Mouse (Mus musculus) hindbrain, embryonic 16.5 days (tissue): Measurements from ENCODE around the gene Ces3a. TPM values are rescaled to one million over a fixed set of nuclear protein-coding genes. Genes with fewer than 3 reads are reported as not detected.

Experiments
- ATAC-seq: fragments of 200-750 bp; cut with Nextera tagmentation; 2 replicates; pipeline ENCODE4 v1.8.0; 2017; ENCODE audit warnings: moderate TSS enrichment, moderate library complexity
- H3K27ac ChIP-seq: fragments of 300-500 bp; sonication (generic); 2 replicates; pipeline ENCODE4 v1.5.1; 2014; ENCODE audit warnings: low read depth, mild to moderate bottlenecking, control low read depth, low read length, moderate library complexity
- H3K27me3 ChIP-seq: fragments of 300-500 bp; sonication (generic); replicated peaks from 2 replicates; pipeline ENCODE4 v1.6.1; 2014; ENCODE audit warnings: low read length; ENCODE audit not compliant: control insufficient read depth, insufficient read depth
- H3K36me3 ChIP-seq: fragments of 300-500 bp; sonication (generic); 2 replicates; pipeline ENCODE4 v1.6.1; 2014; ENCODE audit warnings: mild to moderate bottlenecking, low read length, moderate library complexity, mixed read lengths; ENCODE audit not compliant: control insufficient read depth, insufficient read depth
- H3K4me1 ChIP-seq: fragments of 300-500 bp; sonication (generic); 2 replicates; pipeline ENCODE4 v1.6.1; 2014; ENCODE audit warnings: low read depth, low read length; ENCODE audit not compliant: control insufficient read depth, insufficient read depth
- H3K4me2 ChIP-seq: fragments of 300-500 bp; sonication (generic); 2 replicates; pipeline ENCODE4 v1.6.1; 2014; ENCODE audit warnings: mild to moderate bottlenecking, low read length, control low read depth, moderate library complexity
- H3K4me3 ChIP-seq: fragments of 300-500 bp; sonication (generic); 2 replicates; pipeline ENCODE4 v1.5.1; 2014; ENCODE audit warnings: mild to moderate bottlenecking, low read length, control low read depth, moderate library complexity
- H3K9ac ChIP-seq: fragments of 300-500 bp; sonication (generic); 2 replicates; pipeline ENCODE4 v1.6.1; 2014; ENCODE audit warnings: low read depth, mild to moderate bottlenecking, control low read depth, low read length, moderate library complexity
- H3K9me3 ChIP-seq: fragments of 300-500 bp; sonication (generic); 2 replicates; pipeline ENCODE4 v1.6.1; 2014; ENCODE audit warnings: mild to moderate bottlenecking, low read length, moderate library complexity; ENCODE audit not compliant: control insufficient read depth
- WGBS: fragments of 180-500 bp; shearing (Covaris S2); extraction: QIAGEN DNeasy Blood & Tissue Kit; methylation state at CpG from one replicate; pipeline ENCODE4 v1.1.7; 2014; 5-methylcytosine and 5-hydroxymethylcytosine counted together
- polyA plus RNA-seq: library from polyadenylated mRNA; unstranded; fragments of >200 nt; fragmentation: Nextera tagmentation; extraction: Ambion mirVana; gene quantifications from 2 replicates; pipeline ENCODE4 v1.2.1, GENCODE M21; 2015

The Ces3a gene
- not detected in 2 replicates for polyA plus RNA-seq

DNA sequence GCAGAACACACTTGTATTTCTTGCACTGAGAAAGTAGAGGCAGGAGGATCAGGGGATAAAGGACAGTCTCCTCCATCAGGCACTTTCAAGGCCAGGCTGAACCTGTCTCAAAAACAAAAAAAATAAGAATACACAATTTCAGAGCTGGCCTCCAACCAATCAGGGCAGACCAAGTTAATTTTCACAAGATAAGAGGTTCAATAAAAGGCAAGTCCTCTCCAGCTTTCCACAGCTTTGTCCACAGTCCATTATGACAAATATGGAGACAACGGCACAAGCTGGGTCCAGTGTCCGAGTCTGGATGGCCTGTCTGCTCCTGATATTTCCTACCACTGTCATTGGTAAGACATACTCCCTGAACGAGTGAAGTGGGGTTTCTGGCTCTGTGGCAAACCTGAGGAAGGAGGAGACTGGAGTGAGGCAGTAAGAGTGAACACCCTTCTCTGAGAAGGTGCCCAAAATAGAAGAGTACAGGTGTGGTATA, at the start of gene Ces3a:
Ces3a (plus strand) TSS at position 231 of the 484 bp plus-strand sequence.
- 86% methylated on average over 3 of the region's 3 CpGs for WGBS
- no peak within 1 kb of the TSS for H3K9ac ChIP-seq
- no peak within 1 kb of the TSS for H3K27ac ChIP-seq
- no peaks in the 10 kb centered on the region for H3K36me3 ChIP-seq
- no peaks in the 10 kb centered on the region for H3K4me1 ChIP-seq
- no peak within 1 kb of the TSS for H3K4me2 ChIP-seq
- no peaks in the 10 kb centered on the region for H3K9me3 ChIP-seq
- no peak for ATAC-seq
- no peaks in the 10 kb centered on the region for H3K27me3 ChIP-seq
- H3K4me3 ChIP-seq = no peak within 1 kb of the TSS

GRCm38 (mm10) chr8:104999183-104999582, 49.2 kb upstream of the Ces3a start:
- Histone ChIP-seq H3K4me2 (no peak overlapping the region), H3K9ac (no peak overlapping the region), H3K27ac (no peak overlapping the region), H3K9me3 (no peaks in the 10 kb centered on the region), H3K4me1 (no peaks in the 10 kb centered on the region), H3K27me3 (no peaks in the 10 kb centered on the region), H3K36me3 (no peaks in the 10 kb centered on the region), H3K4me3 (no peak overlapping the region)
- ATAC-seq = no peak
- 89% methylated on average over 6 of the region's 6 CpGs for WGBS

DNA sequence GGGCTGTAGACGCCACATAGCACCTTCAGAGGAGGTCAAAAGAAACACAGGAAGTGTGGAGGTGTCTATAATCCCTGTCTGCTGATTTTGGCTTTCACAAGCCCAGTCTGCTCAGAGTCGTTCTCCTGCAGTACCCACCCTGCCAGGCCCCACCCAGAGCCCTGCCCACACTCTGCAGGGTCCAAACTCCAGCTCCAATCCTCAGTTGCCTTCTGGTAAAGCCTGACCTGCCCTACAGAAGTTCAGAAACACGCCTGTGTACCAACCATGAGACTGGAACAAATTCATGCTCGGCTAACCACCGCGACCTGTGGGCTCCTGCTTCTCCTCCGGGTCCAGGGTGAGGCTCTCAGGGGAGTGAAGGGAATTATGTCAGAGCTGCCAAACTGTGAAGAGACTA, 47.8 kb upstream of the Ces3a start, which contains the start of gene Ces2h:
Ces2h (plus strand) TSS at position 268 of the 400 bp plus-strand sequence.
- WGBS = 80% methylated on average over 7 of the region's 7 CpGs
- Histone ChIP-seq H3K27ac (no peak within 1 kb of the TSS), H3K9me3 (no peaks in the 10 kb centered on the region), H3K4me3 (no peak within 1 kb of the TSS), H3K4me1 (no peaks in the 10 kb centered on the region), H3K36me3 (no peaks in the 10 kb centered on the region), H3K27me3 (no peaks in the 10 kb centered on the region), H3K4me2 (no peak within 1 kb of the TSS), H3K9ac (no peak within 1 kb of the TSS)
- no peak for ATAC-seq

DNA sequence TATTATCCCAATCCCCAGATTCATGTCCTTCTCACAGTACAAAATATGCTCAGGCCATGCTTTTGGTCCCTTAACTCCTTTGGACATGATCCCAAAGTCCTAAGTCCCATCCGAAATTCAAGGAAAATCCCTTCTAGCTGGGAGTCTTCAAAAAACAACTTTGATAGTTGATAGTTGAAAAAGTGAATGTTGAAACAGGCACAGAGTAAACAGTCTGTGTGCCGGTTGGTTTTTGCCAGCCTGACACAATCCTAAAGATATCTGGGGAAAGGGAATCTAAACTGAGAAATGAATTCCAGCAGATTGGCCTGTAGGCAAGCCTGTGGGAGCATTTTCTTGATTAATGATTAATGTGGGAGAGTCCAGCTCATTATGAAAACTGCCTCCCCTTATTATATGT, 38.4 kb upstream of the Ces3a start:
- Histone ChIP-seq H3K4me3 (no peak overlapping the region), H3K36me3 (no peaks in the 10 kb centered on the region), H3K9me3 (no peaks in the 10 kb centered on the region), H3K27me3 (no peaks in the 10 kb centered on the region), H3K4me1 (no peaks in the 10 kb centered on the region), H3K27ac (no peak overlapping the region), H3K4me2 (no peak overlapping the region), H3K9ac (no peak overlapping the region)
- WGBS = 93% methylated on average over 2 of the region's 2 CpGs
- ATAC-seq = no peak

DNA sequence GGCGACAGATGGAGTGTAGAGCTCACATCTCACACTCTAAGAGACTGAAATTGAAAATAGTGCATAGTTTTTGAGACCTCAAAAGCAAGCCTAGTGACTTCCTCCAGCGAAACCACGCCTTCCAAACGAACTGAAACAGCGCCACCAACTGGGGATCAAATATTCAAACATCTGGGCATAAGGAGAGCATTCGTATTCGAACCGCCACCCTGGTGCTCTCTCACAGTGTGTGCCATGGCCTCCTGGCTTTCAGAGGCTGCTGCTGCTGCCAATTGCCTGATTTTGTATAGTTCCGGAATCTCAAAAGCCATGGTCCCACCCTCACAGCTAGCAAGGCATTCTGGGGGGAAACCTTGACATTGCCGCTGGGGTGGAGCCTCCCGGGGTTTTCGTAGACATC, 37.3 kb upstream of the Ces3a start:
- Histone ChIP-seq H3K36me3 (no peaks in the 10 kb centered on the region), H3K27ac (no peak overlapping the region), H3K9ac (no peak overlapping the region), H3K27me3 (no peaks in the 10 kb centered on the region), H3K4me2 (no peak overlapping the region), H3K4me1 (no peaks in the 10 kb centered on the region), H3K9me3 (no peaks in the 10 kb centered on the region), H3K4me3 (no peak overlapping the region)
- 77% methylated on average over 12 of the region's 12 CpGs for WGBS
- no peak for ATAC-seq

- Histone ChIP-seq H3K4me3 (no peak overlapping the region), H3K4me2 (no peak overlapping the region), H3K36me3 (no peaks in the 10 kb centered on the region), H3K9ac (no peak overlapping the region), H3K4me1 (no peaks in the 10 kb centered on the region), H3K27ac (no peak overlapping the region), H3K27me3 (no peaks in the 10 kb centered on the region), H3K9me3 (no peaks in the 10 kb centered on the region)
- 94% methylated on average over 5 of the region's 5 CpGs for WGBS
- no peak for ATAC-seq
Measured at GRCm38 (mm10) chr8:105014391-105014790, 34.0 kb upstream of the Ces3a start.

GRCm38 (mm10) chr8:105021954-105022353, 26.4 kb upstream of the Ces3a start:
- Histone ChIP-seq H3K4me3 (no peak overlapping the region), H3K9ac (no peak overlapping the region), H3K4me2 (no peak overlapping the region), H3K4me1 (no peaks in the 10 kb centered on the region), H3K27me3 (no peaks in the 10 kb centered on the region), H3K27ac (no peak overlapping the region), H3K9me3 (no peaks in the 10 kb centered on the region), H3K36me3 (no peaks in the 10 kb centered on the region)
- 89% methylated on average over 1 of the region's 1 CpGs for WGBS
- no peak for ATAC-seq

DNA sequence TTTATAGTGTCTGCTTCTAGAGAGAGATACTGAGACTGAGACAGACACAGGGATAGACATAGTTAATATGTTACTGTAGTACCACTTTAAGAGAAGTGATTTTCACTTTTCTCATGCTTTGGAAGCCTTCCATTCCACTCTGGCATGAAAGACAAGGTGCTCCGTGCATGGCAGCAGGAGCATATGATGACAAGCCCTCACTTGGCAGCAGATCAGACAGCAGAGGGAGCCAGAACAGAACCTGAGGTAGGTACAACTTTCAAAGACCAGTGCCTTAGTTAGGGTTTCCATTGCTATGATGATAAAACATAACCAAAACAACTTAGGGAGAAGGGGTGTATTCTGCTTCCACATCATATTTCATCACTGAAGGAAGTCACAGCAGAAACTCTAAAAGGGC, 25.3 kb upstream of the Ces3a start:
- no peak overlapping the region for H3K9ac ChIP-seq
- no peak overlapping the region for H3K27ac ChIP-seq
- WGBS = 58% methylated on average over 1 of the region's 1 CpGs
- H3K27me3 ChIP-seq = no peaks in the 10 kb centered on the region
- H3K4me2 ChIP-seq = no peak overlapping the region
- no peaks in the 10 kb centered on the region for H3K9me3 ChIP-seq
- H3K36me3 ChIP-seq = no peaks in the 10 kb centered on the region
- no peak for ATAC-seq
- no peak overlapping the region for H3K4me3 ChIP-seq
- no peaks in the 10 kb centered on the region for H3K4me1 ChIP-seq

GRCm38 (mm10) chr8:105025050-105025449, 23.4 kb upstream of the Ces3a start:
- H3K4me2 ChIP-seq = no peak overlapping the region

GRCm38 (mm10) chr8:105043510-105043909, 4.9 kb upstream of the Ces3a start:
- WGBS = 77% methylated on average over 1 of the region's 1 CpGs
- H3K27me3 ChIP-seq = no peaks in the 10 kb centered on the region
- no peaks in the 10 kb centered on the region for H3K36me3 ChIP-seq
- H3K9ac ChIP-seq = no peak overlapping the region
- H3K9me3 ChIP-seq = no peaks in the 10 kb centered on the region
- no peak overlapping the region for H3K4me2 ChIP-seq
- no peak overlapping the region for H3K27ac ChIP-seq
- no peak for ATAC-seq
- H3K4me1 ChIP-seq = no peaks in the 10 kb centered on the region
- H3K4me3 ChIP-seq = no peak overlapping the region

More at GRCm38 (mm10) chr8:105025050-105025449, 23.4 kb upstream of the Ces3a start:
- H3K4me1 ChIP-seq = no peaks in the 10 kb centered on the region
- ATAC-seq = no peak
- no peaks in the 10 kb centered on the region for H3K36me3 ChIP-seq
- H3K9ac ChIP-seq = no peak overlapping the region
- no peaks in the 10 kb centered on the region for H3K27me3 ChIP-seq
- no peak overlapping the region for H3K27ac ChIP-seq
- H3K4me3 ChIP-seq = no peak overlapping the region
- WGBS = 66% methylated on average over 2 of the region's 2 CpGs
- H3K9me3 ChIP-seq = no peaks in the 10 kb centered on the region
